Mouse (Mus musculus) embryonic stem cell, embryonic (primary cell): ENCODE measurements at regions not wholly inside any gene's neighbourhood (a gene's known extent, or its start where the extent isn't known, plus 50 kb on each side); places are given as distances from the start of the nearest gene placed in this dataset.

Experiments used
- CTCF ChIA-PET, 4 experiments: fragments of 300-600 bp in 2 of 4; fragments of 350-600 bp in 2 of 4; sonication (Branson Sonifier 250); formaldehyde crosslinking; loops; one replicate each; lab custom pipeline; 2022; ENCODE audit warnings: inconsistent platforms in 2 of 4; lab: Charles Lee
- POLR2A ChIA-PET, 4 experiments: fragments of 300-600 bp in 2 of 4; fragments of 350-600 bp in 2 of 4; sonication (Branson Sonifier 250); formaldehyde crosslinking; loops; one replicate each; lab custom pipeline; 2022; ENCODE audit warnings: antibody characterized with exemption in 4 of 4, inconsistent platforms in 1 of 4; lab: Charles Lee

- CTCF ChIA-PET, result no interaction called here
These were observed 56.8 kb downstream of the Fam110c start for GRCm38 (mm10) chr12:31130434-31130833.

GRCm38 (mm10) chr12:31134465-31134992 is 60.9 kb downstream of the Fam110c start:
- ChIA-PET CTCF (interaction anchor here in 1 of 4 experiments (0.6 kb wide), 1 partner anchor 343 kb away, joined by 3 read pairs; no protein-coding TSS in a partner anchor), POLR2A (no interaction called here)

More at GRCm38 (mm10) chr12:31130434-31130833, 56.8 kb downstream of the Fam110c start:
- POLR2A ChIA-PET, result no interaction called here

- ChIA-PET CTCF (no interaction called here), POLR2A (no interaction called here)
These were observed 62.7 kb downstream of the Fam110c start for GRCm38 (mm10) chr12:31136364-31136763.

- CTCF ChIA-PET, result no interaction called here
- POLR2A ChIA-PET, result no interaction called here
These were observed 63.2 kb downstream of the Fam110c start for GRCm38 (mm10) chr12:31136911-31137310.

GRCm38 (mm10) chr12:31137431-31137830 is 63.8 kb downstream of the Fam110c start:
- POLR2A ChIA-PET, result no interaction called here

GRCm38 (mm10) chr12:31139853-31140252 is 66.2 kb downstream of the Fam110c start:
- POLR2A ChIA-PET, result no interaction called here

More at GRCm38 (mm10) chr12:31137431-31137830, 63.8 kb downstream of the Fam110c start:
- CTCF ChIA-PET, result no interaction called here

GRCm38 (mm10) chr12:31143266-31143665 is 69.6 kb downstream of the Fam110c start:
- POLR2A ChIA-PET, result no interaction called here
- CTCF ChIA-PET, result no interaction called here

More at GRCm38 (mm10) chr12:31139853-31140252, 66.2 kb downstream of the Fam110c start:
- CTCF ChIA-PET, result no interaction called here

- CTCF ChIA-PET, result interaction anchor here in 1 of 4 experiments (0.5 kb wide), 1 partner anchor 136 kb away, joined by 3 read pairs; no protein-coding TSS in a partner anchor
These were observed 71.5 kb downstream of the Fam110c start for GRCm38 (mm10) chr12:31145032-31145781.

GRCm38 (mm10) chr12:31148417-31149356 is 75.0 kb downstream of the Fam110c start:
- CTCF ChIA-PET, result interaction anchor here in 1 of 4 experiments (0.7 kb wide), 1 partner anchor 13 kb away, joined by 3 read pairs; no protein-coding TSS in a partner anchor
- POLR2A ChIA-PET, result interaction anchor here in 1 of 4 experiments (0.6 kb wide), 1 partner anchor 229 kb away, joined by 4 read pairs; no protein-coding TSS in a partner anchor

More at GRCm38 (mm10) chr12:31145032-31145781, 71.5 kb downstream of the Fam110c start:
- POLR2A ChIA-PET, result no interaction called here

- POLR2A ChIA-PET, result no interaction called here
- CTCF ChIA-PET, result no interaction called here
These were observed 80.1 kb downstream of the Fam110c start for GRCm38 (mm10) chr12:31153720-31154119.

- POLR2A ChIA-PET, result no interaction called here
- CTCF ChIA-PET, result interaction anchor here in 2 of 4 experiments (1.1 to 1.5 kb wide), 2 partner anchors 13 to 14 kb away, joined by 5 to 17 read pairs; no protein-coding TSS in a partner anchor
These were observed 80.9 kb downstream of the Fam110c start for GRCm38 (mm10) chr12:31154608-31155011.

- ChIA-PET POLR2A (interaction anchor here in 1 of 4 experiments (0.5 to 0.6 kb wide), 2 partner anchors 235 to 282 kb away, joined by 3 to 5 read pairs; partner anchors contain the start of gene Slc26a3), CTCF (no interaction called here)
These were observed 82.6 kb downstream of the Fam110c start for GRCm38 (mm10) chr12:31156154-31156720.

- ChIA-PET POLR2A (no interaction called here), CTCF (interaction anchor here in 2 of 4 experiments (0.6 to 2.1 kb wide), 2 partner anchors 11 to 298 kb away, joined by 3 to 8 read pairs; no protein-coding TSS in a partner anchor)
These were observed 83.1 kb upstream of the Gm6993 start for GRCm38 (mm10) chr12:31157453-31157852.

GRCm38 (mm10) chr12:31157890-31158289 is 82.7 kb upstream of the Gm6993 start:
- CTCF ChIA-PET, result interaction anchor here in 1 of 4 experiments (2.1 kb wide), 1 partner anchor 10 kb away, joined by 8 read pairs; no protein-coding TSS in a partner anchor

GRCm38 (mm10) chr12:31158885-31159284 is 81.7 kb upstream of the Gm6993 start:
- CTCF ChIA-PET, result interaction anchor here in 2 of 4 experiments (1.1 to 2.1 kb wide), 2 partner anchors 9 kb away, joined by 3 to 8 read pairs; no protein-coding TSS in a partner anchor
- POLR2A ChIA-PET, result no interaction called here

More at GRCm38 (mm10) chr12:31157890-31158289, 82.7 kb upstream of the Gm6993 start:
- POLR2A ChIA-PET, result no interaction called here

- CTCF ChIA-PET, result interaction anchor here in 2 of 4 experiments (1.1 to 2.1 kb wide), 2 partner anchors 9 kb away, joined by 3 to 8 read pairs; no protein-coding TSS in a partner anchor
These were observed 81.2 kb upstream of the Gm6993 start for GRCm38 (mm10) chr12:31159378-31159777.

GRCm38 (mm10) chr12:31168221-31168890 is 72.2 kb upstream of the Gm6993 start:
- POLR2A ChIA-PET, result interaction anchor here in 1 of 4 experiments (0.5 to 1.2 kb wide), 2 partner anchors 11 to 205 kb away, joined by 3 read pairs; no protein-coding TSS in a partner anchor
- CTCF ChIA-PET, result interaction anchor here (0.5 to 1.5 kb wide), 36 partner anchors 9 to 723 kb away, joined by 3 to 17 read pairs (median 3); partner anchors contain the start of genes Lamb1 (in 3 of the 4), Dld (in 1 of the 4) and Gm6993 (in 1 of the 4)

More at GRCm38 (mm10) chr12:31159378-31159777, 81.2 kb upstream of the Gm6993 start:
- POLR2A ChIA-PET, result interaction anchor here in 1 of 4 experiments (0.5 kb wide), 1 partner anchor 980 kb away, joined by 3 read pairs; no protein-coding TSS in a partner anchor
